Mouse (Mus musculus): ENCODE data around the gene Raph1. TPM values are rescaled to one million over a fixed set of nuclear protein-coding genes. Genes with fewer than 3 reads are reported as not detected.

The Raph1 gene
- polyA plus RNA-seq, 1 experiment from 2014 or later: 17.9 TPM

- H3K27ac ChIP-seq (ENCODE audit: low read depth, low read length): no peak overlapping the region
- H3K4me2 ChIP-seq (replicated peaks; ENCODE audit: low read depth): no peak overlapping the region
- H3K4me1 ChIP-seq (replicated peaks; ENCODE audit: control insufficient read depth, insufficient read depth, low read length): no peaks in the 10 kb centered on the region
- H3K27me3 ChIP-seq (replicated peaks; ENCODE audit: control insufficient read depth, insufficient read depth, low read length): no peaks in the 10 kb centered on the region
- H3K9me3 ChIP-seq (ENCODE audit: control insufficient read depth): no peaks in the 10 kb centered on the region
- ATAC-seq: no peak
- no peaks in the 10 kb centered on the region for H3K36me3 ChIP-seq (ENCODE audit: control insufficient read depth, insufficient read depth)
- 89% methylated on average over 3 of the region's 3 CpGs for WGBS
- H3K4me3 ChIP-seq (ENCODE audit: low read depth, low read length): no peak overlapping the region
- no peak overlapping the region for H3K9ac ChIP-seq (ENCODE audit: low read depth, low read length)
- no peak for TF ChIP-seq CTCF (IDR thresholded peaks at IDR 0.05; ENCODE audit: low read depth)
Measured at GRCm38 (mm10) chr1:60539272-60539671, 27.6 kb downstream of the Raph1 start.

- H3K27me3 ChIP-seq (replicated peaks; ENCODE audit: control insufficient read depth, insufficient read depth, low read length): no peaks in the 10 kb centered on the region
- WGBS: 96% methylated on average over 2 of the region's 2 CpGs
Measured at GRCm38 (mm10) chr1:60534932-60535331, 32.0 kb downstream of the Raph1 start.

GRCm38 (mm10) chr1:60530636-60531035 is 36.3 kb downstream of the Raph1 start:
- TF ChIP-seq CTCF (IDR thresholded peaks at IDR 0.05; ENCODE audit: low read depth): no peak
- WGBS: 86% methylated on average over 2 of the region's 2 CpGs
- Histone ChIP-seq H3K9me3 (ENCODE audit: control insufficient read depth) (no peaks in the 10 kb centered on the region), H3K4me1 (replicated peaks; ENCODE audit: control insufficient read depth, insufficient read depth, low read length) (no peaks in the 10 kb centered on the region), H3K4me3 (ENCODE audit: low read depth, low read length) (no peak overlapping the region), H3K27me3 (replicated peaks; ENCODE audit: control insufficient read depth, insufficient read depth, low read length) (no peaks in the 10 kb centered on the region), H3K9ac (ENCODE audit: low read depth, low read length) (no peak overlapping the region), H3K36me3 (ENCODE audit: control insufficient read depth, insufficient read depth) (peaks cover 14% of the 10 kb centered on the region), H3K4me2 (replicated peaks; ENCODE audit: low read depth) (no peak overlapping the region), H3K27ac (ENCODE audit: low read depth, low read length) (no peak overlapping the region)
- no peak for ATAC-seq

More at GRCm38 (mm10) chr1:60534932-60535331, 32.0 kb downstream of the Raph1 start:
- TF ChIP-seq CTCF (IDR thresholded peaks at IDR 0.05; ENCODE audit: low read depth): peak; percentile 64
- H3K36me3 ChIP-seq (ENCODE audit: control insufficient read depth, insufficient read depth): peaks cover 7% of the 10 kb centered on the region
- H3K4me2 ChIP-seq (replicated peaks; ENCODE audit: low read depth): no peak overlapping the region
- no peak for ATAC-seq
- H3K27ac ChIP-seq (ENCODE audit: low read depth, low read length): no peak overlapping the region
- H3K9me3 ChIP-seq (ENCODE audit: control insufficient read depth): no peaks in the 10 kb centered on the region
- no peak overlapping the region for H3K4me3 ChIP-seq (ENCODE audit: low read depth, low read length)
- H3K9ac ChIP-seq (ENCODE audit: low read depth, low read length): no peak overlapping the region
- no peaks in the 10 kb centered on the region for H3K4me1 ChIP-seq (replicated peaks; ENCODE audit: control insufficient read depth, insufficient read depth, low read length)

- H3K9me3 ChIP-seq (ENCODE audit: control insufficient read depth): no peaks in the 10 kb centered on the region
- H3K4me3 ChIP-seq (ENCODE audit: low read depth, low read length): no peak overlapping the region
- WGBS: 92% methylated on average over 6 of the region's 6 CpGs
- no peak overlapping the region for H3K4me2 ChIP-seq (replicated peaks; ENCODE audit: low read depth)
- H3K27ac ChIP-seq (ENCODE audit: low read depth, low read length): no peak overlapping the region
- H3K9ac ChIP-seq (ENCODE audit: low read depth, low read length): no peak overlapping the region
- no peaks in the 10 kb centered on the region for H3K27me3 ChIP-seq (replicated peaks; ENCODE audit: control insufficient read depth, insufficient read depth, low read length)
- peaks cover 19% of the 10 kb centered on the region for H3K36me3 ChIP-seq (ENCODE audit: control insufficient read depth, insufficient read depth)
- ATAC-seq: no peak
- no peaks in the 10 kb centered on the region for H3K4me1 ChIP-seq (replicated peaks; ENCODE audit: control insufficient read depth, insufficient read depth, low read length)
- TF ChIP-seq CTCF (IDR thresholded peaks at IDR 0.05; ENCODE audit: low read depth): peak; percentile 22; the same call in 1 of the 2 replicates
Measured at GRCm38 (mm10) chr1:60530107-60530506, 36.8 kb downstream of the Raph1 start.

- no peaks in the 10 kb centered on the region for H3K4me1 ChIP-seq (replicated peaks; ENCODE audit: control insufficient read depth, insufficient read depth, low read length)
- no peak for TF ChIP-seq CTCF (IDR thresholded peaks at IDR 0.05; ENCODE audit: low read depth)
- H3K36me3 ChIP-seq (ENCODE audit: control insufficient read depth, insufficient read depth): peaks cover 6% of the 10 kb centered on the region; the same call in 1 of the 2 replicates
- H3K27me3 ChIP-seq (replicated peaks; ENCODE audit: control insufficient read depth, insufficient read depth, low read length): no peaks in the 10 kb centered on the region
- H3K27ac ChIP-seq (ENCODE audit: low read depth, low read length): no peak overlapping the region
- 35% methylated on average over 2 of the region's 2 CpGs for WGBS
- ATAC-seq: no peak
- no peaks in the 10 kb centered on the region for H3K9me3 ChIP-seq (ENCODE audit: control insufficient read depth)
- H3K4me3 ChIP-seq (ENCODE audit: low read depth, low read length): no peak overlapping the region
- H3K4me2 ChIP-seq (replicated peaks; ENCODE audit: low read depth): no peak overlapping the region
- H3K9ac ChIP-seq (ENCODE audit: low read depth, low read length): no peak overlapping the region
Measured at GRCm38 (mm10) chr1:60510584-60510983, 56.3 kb downstream of the Raph1 start.

GRCm38 (mm10) chr1:60503456-60503855 is 63.4 kb downstream of the Raph1 start:
- 76% methylated on average over 5 of the region's 5 CpGs for WGBS
- no peaks in the 10 kb centered on the region for H3K4me1 ChIP-seq (replicated peaks; ENCODE audit: control insufficient read depth, insufficient read depth, low read length)
- H3K9me3 ChIP-seq (ENCODE audit: control insufficient read depth): no peaks in the 10 kb centered on the region
- peaks cover 8% of the 10 kb centered on the region; the same call in 1 of the 2 replicates for H3K36me3 ChIP-seq (ENCODE audit: control insufficient read depth, insufficient read depth)
- no peak overlapping the region for H3K27ac ChIP-seq (ENCODE audit: low read depth, low read length)
- H3K27me3 ChIP-seq (replicated peaks; ENCODE audit: control insufficient read depth, insufficient read depth, low read length): no peaks in the 10 kb centered on the region
- no peak for TF ChIP-seq CTCF (IDR thresholded peaks at IDR 0.05; ENCODE audit: low read depth)
- no peak overlapping the region for H3K4me3 ChIP-seq (ENCODE audit: low read depth, low read length)
- ATAC-seq: no peak
- no peak overlapping the region for H3K4me2 ChIP-seq (replicated peaks; ENCODE audit: low read depth)
- H3K9ac ChIP-seq (ENCODE audit: low read depth, low read length): no peak overlapping the region

GRCm38 (mm10) chr1:60493421-60493820 is 73.5 kb downstream of the Raph1 start:
- TF ChIP-seq CTCF (IDR thresholded peaks at IDR 0.05; ENCODE audit: low read depth): no peak
- WGBS: 88% methylated on average over 6 of the region's 6 CpGs

More at GRCm38 (mm10) chr1:60493421-60493820, 73.5 kb downstream of the Raph1 start:
- Histone ChIP-seq H3K27ac (ENCODE audit: low read depth, low read length) (no peak overlapping the region), H3K9ac (ENCODE audit: low read depth, low read length) (no peak overlapping the region), H3K4me1 (replicated peaks; ENCODE audit: control insufficient read depth, insufficient read depth, low read length) (no peaks in the 10 kb centered on the region), H3K4me3 (ENCODE audit: low read depth, low read length) (no peak overlapping the region), H3K36me3 (ENCODE audit: control insufficient read depth, insufficient read depth) (peaks cover 66% of the 10 kb centered on the region), H3K4me2 (replicated peaks; ENCODE audit: low read depth) (no peak overlapping the region), H3K9me3 (ENCODE audit: control insufficient read depth) (no peaks in the 10 kb centered on the region), H3K27me3 (replicated peaks; ENCODE audit: control insufficient read depth, insufficient read depth, low read length) (no peaks in the 10 kb centered on the region)
- ATAC-seq: no peak
